Mouse (Mus musculus): ENCODE data around the gene Aasdh. TPM values are rescaled to one million over a fixed set of nuclear protein-coding genes. Genes with fewer than 3 reads are reported as not detected.

Aasdh gene
- 31.3 and 31.9 TPM in 2 replicates for polyA plus RNA-seq (2012; rRNA removed)

DNA sequence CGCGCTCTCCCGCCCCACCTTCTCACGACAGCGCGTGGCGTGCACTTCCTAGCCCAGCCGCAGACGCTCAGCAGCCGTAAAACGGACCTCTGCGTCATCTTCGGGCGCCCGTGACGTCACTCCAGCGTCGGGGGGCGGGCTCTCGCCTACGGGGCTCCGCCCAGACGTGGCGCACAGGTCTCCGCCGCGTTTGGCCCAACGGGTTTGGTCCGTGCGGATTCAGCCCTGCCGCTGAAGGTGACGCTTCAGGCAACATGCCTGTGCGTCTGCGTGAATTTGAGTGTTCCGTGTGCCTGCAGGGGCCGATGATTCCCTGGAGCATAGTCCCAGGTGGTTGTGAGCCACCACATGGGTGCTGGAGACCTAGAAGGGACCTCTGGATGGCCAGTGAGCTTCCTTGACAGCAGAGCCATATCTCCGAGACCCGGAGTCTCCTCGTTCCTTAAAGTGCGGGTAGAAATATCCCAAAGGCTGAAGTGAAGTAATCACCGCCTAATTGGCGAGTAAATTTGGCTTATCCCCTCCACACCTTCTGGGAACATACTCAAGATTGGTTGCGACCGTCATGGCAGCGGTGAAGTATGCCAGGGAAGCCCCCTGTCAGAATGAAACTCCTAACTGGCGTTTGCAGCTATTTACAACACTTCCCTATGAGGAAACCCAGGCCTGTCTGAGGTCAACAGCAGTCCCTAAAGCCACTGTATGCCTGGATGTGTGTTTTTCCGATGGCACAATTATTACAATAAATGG lies at the start of gene Aasdh:
Aasdh (minus strand) TSS at position 110 of the 750 bp plus-strand sequence.

GRCm38 (mm10) chr5:76951106-76952027 lies 46.1 kb upstream of the Aasdh start, which contains the start of the genes Paics and Ppat:
Gene Paics, plus strand, starts transcription at chr5:76951307.
Gene Ppat, minus strand, starts transcription at chr5:76951578.

Other genes starting within 250 kb of the Aasdh start
- gene C530008M17Rik, start 249.0 kb downstream of the Aasdh start, polyA plus RNA-seq (2012; rRNA removed), result 95.3 and 109 TPM in 2 replicates
- gene Paics, start 45.8 kb upstream of the Aasdh start, polyA plus RNA-seq (2012; rRNA removed), result 104 and 137 TPM in 2 replicates
- gene Ppat, start 46.1 kb upstream of the Aasdh start, polyA plus RNA-seq (2012; rRNA removed), result 9.7 and 11.5 TPM in 2 replicates
- 81.4 and 83.4 TPM in 2 replicates for gene Srp72, start 69.2 kb upstream of the Aasdh start, polyA plus RNA-seq (2012; rRNA removed)
- 0.41 and 0.55 TPM in 2 replicates for gene Arl9, start 98.5 kb upstream of the Aasdh start, polyA plus RNA-seq (2012; rRNA removed)
- 0.30 and 0.32 TPM in 2 replicates for gene Thegl, start 110.5 kb upstream of the Aasdh start, polyA plus RNA-seq (2012; rRNA removed)
- gene Hopx, start 209.6 kb upstream of the Aasdh start, polyA plus RNA-seq (2012; rRNA removed), result 23.2 and 29.0 TPM in 2 replicates